Mouse (Mus musculus): Measurements from ENCODE around the gene Gcnt4. TPM values are rescaled to one million over a fixed set of nuclear protein-coding genes. Genes with fewer than 3 reads are reported as not detected.
A peak's percentile ranks its signal among the peaks of the same experiment; 100 is the strongest.

Gene Gcnt4
- total RNA-seq (2021) (under 1 TPM; 0.11 to 0.13 TPM), polyA plus RNA-seq (2012; rRNA removed) (0.03 and 0.04 TPM in 2 replicates)
- long read RNA-seq, result 0 reads

DNA sequence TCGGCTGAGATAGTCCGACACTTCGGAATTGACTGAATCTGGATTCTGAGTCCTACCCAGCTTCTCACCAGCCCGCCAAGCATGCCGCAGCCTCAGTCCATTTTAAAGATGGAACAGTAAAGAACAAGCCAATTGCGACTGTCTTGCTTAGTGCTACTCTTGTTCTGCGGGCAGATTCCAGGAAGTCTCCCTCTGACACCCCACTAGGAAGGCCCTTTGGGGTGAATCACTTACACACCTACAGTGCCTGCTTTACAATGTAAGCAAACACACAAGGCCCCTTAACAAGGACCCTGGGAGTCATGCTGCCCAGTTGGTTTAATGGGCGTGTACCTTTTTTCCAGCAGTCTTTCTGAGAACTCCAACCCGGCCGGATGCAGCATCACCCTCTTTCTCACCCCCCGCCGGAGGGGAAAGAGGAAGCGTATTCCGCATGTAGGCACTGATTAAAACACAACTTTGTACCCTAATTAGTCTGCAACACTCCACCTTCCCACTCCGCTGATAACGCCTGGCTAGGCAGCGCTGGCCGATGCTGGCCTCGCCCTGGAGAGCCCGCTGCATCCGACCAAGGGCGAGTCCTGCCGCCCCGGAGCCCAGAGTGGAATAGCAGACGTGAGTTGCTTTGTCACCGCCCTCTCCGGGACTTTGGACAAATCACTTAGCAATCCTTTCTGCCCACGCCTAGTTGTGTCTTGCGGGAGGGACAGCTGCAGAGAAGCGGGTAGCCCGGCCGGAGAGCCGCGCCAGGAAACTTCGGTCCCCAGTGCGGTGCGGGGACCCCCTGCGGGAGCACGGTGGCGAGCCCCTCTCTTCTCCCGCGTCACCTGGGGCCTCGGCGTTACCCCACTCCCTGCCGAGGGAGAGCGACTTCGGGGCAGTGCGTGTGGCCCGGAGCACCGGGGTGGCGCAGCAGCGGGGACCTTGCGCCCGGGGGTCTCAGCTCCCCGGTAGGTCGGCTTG, at the start of gene Gcnt4:
TSS of gene Gcnt4 (plus strand) at position 691 of the 963 bp plus-strand sequence.
- WGBS, result 9% methylated on average over 56 of the region's 56 CpGs
- intact Hi-C loops (cut with DNase I), result no loop called here
- H3K27ac ChIP-seq, result no peak within 1 kb of the TSS

GRCm38 (mm10) chr13:96878220-96879057, 46.0 kb upstream of the Gcnt4 start:
- Histone ChIP-seq H3K27ac (no peak overlapping the region), H3K36me3 (ENCODE audit: control insufficient read depth, insufficient read depth, low read length) (no peaks in the 10 kb centered on the region), H3K9ac (ENCODE audit: low read depth, low read length) (no peak overlapping the region), H3K79me2 (replicated peaks; ENCODE audit: control insufficient read depth, insufficient read depth, low read length) (no peaks in the 10 kb centered on the region), H3K4me1 (ENCODE audit: control insufficient read depth, insufficient read depth, low read length) (no peaks in the 10 kb centered on the region), H3K4me3 (no peak overlapping the region), H3K27me3 (ENCODE audit: control insufficient read depth, insufficient read depth, low read length) (no peaks in the 10 kb centered on the region)
- DNase-seq, result no peak
- intact Hi-C loops (cut with DNase I), result loop anchor here (1.0 kb wide), 1 partner anchor 13 kb away; no protein-coding TSS in a partner anchor
- TF ChIP-seq CTCF (IDR thresholded peaks at IDR 0.05) (no peak), EP300 (IDR thresholded peaks at IDR 0.05; ENCODE audit: insufficient read depth, low read depth, low read length) (no peak), POLR2A (IDR thresholded peaks at IDR 0.05; ENCODE audit: insufficient read depth, low read depth, low read length) (no peak)
- WGBS, result 76% methylated on average over 12 of the region's 12 CpGs

More for the DNA sequence above, at the start of gene Gcnt4:
- no peak for TF ChIP-seq EP300 (IDR thresholded peaks at IDR 0.05; ENCODE audit: insufficient read depth, low read depth, low read length)
- TF ChIP-seq CTCF (IDR thresholded peaks at IDR 0.05), result no peak
- no peak for TF ChIP-seq POLR2A (IDR thresholded peaks at IDR 0.05; ENCODE audit: insufficient read depth, low read depth, low read length)
- Histone ChIP-seq H3K4me1 (ENCODE audit: control insufficient read depth, insufficient read depth, low read length) (no peaks in the 10 kb centered on the region), H3K79me2 (replicated peaks; ENCODE audit: control insufficient read depth, insufficient read depth, low read length) (no peaks in the 10 kb centered on the region), H3K36me3 (ENCODE audit: control insufficient read depth, insufficient read depth, low read length) (no peaks in the 10 kb centered on the region), H3K4me3 (peak within 1 kb of the TSS; percentile 72), H3K27me3 (ENCODE audit: control insufficient read depth, insufficient read depth, low read length) (peaks cover 6% of the 10 kb centered on the region), H3K9ac (ENCODE audit: low read depth, low read length) (peak within 1 kb of the TSS; percentile 52)
- peak; percentile 55 to 59 for DNase-seq

- Histone ChIP-seq H3K79me2 (replicated peaks; ENCODE audit: control insufficient read depth, insufficient read depth, low read length) (no peaks in the 10 kb centered on the region), H3K36me3 (ENCODE audit: control insufficient read depth, insufficient read depth, low read length) (no peaks in the 10 kb centered on the region), H3K27me3 (ENCODE audit: control insufficient read depth, insufficient read depth, low read length) (no peaks in the 10 kb centered on the region), H3K4me1 (ENCODE audit: control insufficient read depth, insufficient read depth, low read length) (no peaks in the 10 kb centered on the region), H3K9ac (ENCODE audit: low read depth, low read length) (no peak overlapping the region), H3K27ac (no peak overlapping the region), H3K4me3 (no peak overlapping the region)
- intact Hi-C loops (cut with DNase I), result no loop called here
- WGBS, result 60% methylated on average over 1 of the region's 1 CpGs
- DNase-seq, result no peak
- TF ChIP-seq EP300 (IDR thresholded peaks at IDR 0.05; ENCODE audit: insufficient read depth, low read depth, low read length) (no peak), POLR2A (IDR thresholded peaks at IDR 0.05; ENCODE audit: insufficient read depth, low read depth, low read length) (no peak), CTCF (IDR thresholded peaks at IDR 0.05) (no peak)
Measured at GRCm38 (mm10) chr13:96884534-96884933, 40.0 kb upstream of the Gcnt4 start.

DNA sequence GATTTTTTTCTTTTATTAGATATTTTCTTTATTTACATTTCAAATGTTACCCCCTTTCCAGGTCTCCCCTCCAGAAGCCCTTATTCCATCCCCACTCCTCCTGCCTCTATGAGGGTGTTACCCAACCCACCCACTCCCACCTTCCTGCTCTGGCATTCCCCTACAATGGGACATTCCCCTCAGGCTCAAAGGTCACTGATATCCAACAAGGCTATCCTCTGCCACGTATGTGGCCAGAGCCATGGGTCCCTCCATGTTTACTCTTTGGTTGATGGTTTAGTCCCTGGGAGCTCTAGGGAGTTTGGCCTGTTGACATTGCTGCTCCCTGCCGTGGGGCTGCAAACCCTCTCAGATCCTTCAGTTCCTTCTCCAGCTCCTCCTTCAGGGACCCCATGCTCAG, 34.5 kb upstream of the Gcnt4 start:
- no peak for DNase-seq
- WGBS, result 34% methylated on average over 2 of the region's 2 CpGs
- no peak overlapping the region for H3K27ac ChIP-seq
- no peaks in the 10 kb centered on the region for H3K27me3 ChIP-seq (ENCODE audit: control insufficient read depth, insufficient read depth, low read length)
- H3K4me1 ChIP-seq (ENCODE audit: control insufficient read depth, insufficient read depth, low read length), result no peaks in the 10 kb centered on the region
- TF ChIP-seq POLR2A (IDR thresholded peaks at IDR 0.05; ENCODE audit: insufficient read depth, low read depth, low read length) (no peak), EP300 (IDR thresholded peaks at IDR 0.05; ENCODE audit: insufficient read depth, low read depth, low read length) (no peak), CTCF (IDR thresholded peaks at IDR 0.05) (no peak)
- intact Hi-C loops (cut with DNase I), result no loop called here
- H3K4me3 ChIP-seq, result no peak overlapping the region
- no peaks in the 10 kb centered on the region for H3K79me2 ChIP-seq (replicated peaks; ENCODE audit: control insufficient read depth, insufficient read depth, low read length)
- H3K36me3 ChIP-seq (ENCODE audit: control insufficient read depth, insufficient read depth, low read length), result no peaks in the 10 kb centered on the region
- no peak overlapping the region for H3K9ac ChIP-seq (ENCODE audit: low read depth, low read length)

GRCm38 (mm10) chr13:96895144-96895543, 29.3 kb upstream of the Gcnt4 start:
- H3K79me2 ChIP-seq (replicated peaks; ENCODE audit: control insufficient read depth, insufficient read depth, low read length), result no peaks in the 10 kb centered on the region
- no peak for DNase-seq
- no peak for TF ChIP-seq EP300 (IDR thresholded peaks at IDR 0.05; ENCODE audit: insufficient read depth, low read depth, low read length)
- no peak for TF ChIP-seq POLR2A (IDR thresholded peaks at IDR 0.05; ENCODE audit: insufficient read depth, low read depth, low read length)
- no peak for TF ChIP-seq CTCF (IDR thresholded peaks at IDR 0.05)
- H3K27ac ChIP-seq, result no peak overlapping the region
- no peak overlapping the region for H3K4me3 ChIP-seq
- H3K36me3 ChIP-seq (ENCODE audit: control insufficient read depth, insufficient read depth, low read length), result no peaks in the 10 kb centered on the region
- H3K4me1 ChIP-seq (ENCODE audit: control insufficient read depth, insufficient read depth, low read length), result no peaks in the 10 kb centered on the region
- no peak overlapping the region for H3K9ac ChIP-seq (ENCODE audit: low read depth, low read length)
- H3K27me3 ChIP-seq (ENCODE audit: control insufficient read depth, insufficient read depth, low read length), result no peaks in the 10 kb centered on the region
- 80% methylated on average over 2 of the region's 2 CpGs for WGBS
- intact Hi-C loops (cut with DNase I), result no loop called here
